Mouse (Mus musculus) brain, embryonic 14.5 days (tissue): ENCODE data around the gene Plcb1.

Experiments
- CTCF ChIP-seq: fragments of 200-500 bp; IDR thresholded peaks from 2 replicates; pipeline ENCODE4 v1.5.1; 2012; ENCODE audit warnings: inconsistent platforms, mild to moderate bottlenecking, moderate library complexity, borderline replicate concordance; ENCODE audit not compliant: insufficient read depth, insufficient read length; ENCODE audit errors: extremely low read depth
- POLR2A ChIP-seq: fragments of 200-500 bp; IDR thresholded peaks from 2 replicates; pipeline ENCODE4 v1.6.1; 2012; ENCODE audit warnings: mild to moderate bottlenecking, inconsistent platforms, borderline replicate concordance; ENCODE audit not compliant: poor library complexity, insufficient read depth, insufficient read length, severe bottlenecking; ENCODE audit errors: extremely low read depth

GRCm38 (mm10) chr2:134755537-134755936 is 30.3 kb upstream of the Plcb1 start:
- no peak for TF ChIP-seq POLR2A
- no peak for TF ChIP-seq CTCF
